Mouse (Mus musculus) cerebellum, postnatal 36 days (tissue): Measurements from ENCODE around the gene Ddx27.

Experiments
- DNase-seq, 2 experiments: peaks; one replicate each; pipeline ENCODE4 v3.0.0; 2021 to 2022; ENCODE audit warnings: mixed read lengths in 2 of 2

The Ddx27 gene

GRCm38 (mm10) chr2:167030507-167030906 lies 15.5 kb downstream of the Ddx27 start:
- no peak for DNase-seq

- DNase-seq = no peak
Measured at GRCm38 (mm10) chr2:167037710-167038109, 22.7 kb downstream of the Ddx27 start.

GRCm38 (mm10) chr2:167038297-167038696 lies 23.3 kb downstream of the Ddx27 start:
- DNase-seq = peak; percentile 23 to 43

- peak in 1 of 2 experiments; percentile 19 for DNase-seq
Measured at GRCm38 (mm10) chr2:167038716-167039115, 23.7 kb downstream of the Ddx27 start.

- DNase-seq = no peak
Measured at GRCm38 (mm10) chr2:167039386-167039785, 24.4 kb downstream of the Ddx27 start.

GRCm38 (mm10) chr2:167043400-167044121 lies 28.6 kb downstream of the Ddx27 start:
- no peak for DNase-seq

- no peak for DNase-seq
Measured at GRCm38 (mm10) chr2:167048223-167048622, 33.2 kb downstream of the Ddx27 start.

- DNase-seq = no peak
Measured at GRCm38 (mm10) chr2:167048698-167049358, 33.8 kb downstream of the Ddx27 start.

GRCm38 (mm10) chr2:167053127-167053844 lies 38.3 kb downstream of the Ddx27 start:
- no peak for DNase-seq

- no peak for DNase-seq
Measured at GRCm38 (mm10) chr2:167055386-167055785, 40.4 kb downstream of the Ddx27 start.

- DNase-seq = no peak
Measured at GRCm38 (mm10) chr2:167056210-167056941, 41.4 kb downstream of the Ddx27 start.

- no peak for DNase-seq
Measured at GRCm38 (mm10) chr2:167056942-167057323, 41.9 kb downstream of the Ddx27 start.

GRCm38 (mm10) chr2:167058201-167058600 lies 43.2 kb downstream of the Ddx27 start:
- DNase-seq = no peak

- no peak for DNase-seq
Measured at GRCm38 (mm10) chr2:167058814-167059387, 43.9 kb downstream of the Ddx27 start.

- DNase-seq = no peak
Measured at GRCm38 (mm10) chr2:167059536-167059935, 44.5 kb downstream of the Ddx27 start.

- DNase-seq = no peak
Measured at GRCm38 (mm10) chr2:167059960-167060359, 45.0 kb downstream of the Ddx27 start.

GRCm38 (mm10) chr2:167060360-167060759 lies 45.4 kb downstream of the Ddx27 start:
- no peak for DNase-seq

- no peak for DNase-seq
Measured at GRCm38 (mm10) chr2:167060761-167061160, 45.8 kb downstream of the Ddx27 start.

- DNase-seq = peak in 1 of 2 experiments; percentile 13
Measured at GRCm38 (mm10) chr2:167061381-167062034, 46.5 kb downstream of the Ddx27 start.

- DNase-seq = peak in 1 of 2 experiments; percentile 87
Measured at GRCm38 (mm10) chr2:167062497-167062911, 47.5 kb downstream of the Ddx27 start.

- DNase-seq = peak; percentile 95 to 97
Measured at GRCm38 (mm10) chr2:167062965-167063880, 48.2 kb downstream of the Ddx27 start, which contains the start of gene Znfx1. TSS of gene Znfx1 (minus strand) at chr2:167063015.
